Mouse (Mus musculus): ENCODE measurements around the gene Gm9195.

The Gm9195 gene

DNA sequence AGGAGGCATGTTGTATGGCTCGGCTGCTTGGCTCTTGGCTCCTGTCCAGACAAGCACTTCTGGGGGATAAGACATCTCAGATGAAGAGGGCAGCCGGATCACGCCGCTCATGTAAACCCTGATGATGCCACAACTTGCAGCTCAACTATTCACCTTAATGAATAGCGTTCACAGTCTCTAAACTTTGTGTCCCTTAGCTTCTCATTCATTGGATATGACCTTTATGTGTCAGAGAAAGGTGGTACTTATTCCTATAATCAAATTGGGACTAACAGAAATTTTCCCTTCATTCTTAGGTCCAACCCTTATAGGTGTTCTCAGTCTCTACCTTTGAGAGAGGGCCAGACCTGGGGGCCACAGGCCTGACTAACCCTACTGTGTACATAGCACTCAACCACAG is at the start of gene Gm9195:
Gm9195 (minus strand) TSS at position 101 of the 400 bp plus-strand sequence.
- DNase-seq (ENCODE audit: extremely low read depth, low read depth, low spot score): no peak

DNA sequence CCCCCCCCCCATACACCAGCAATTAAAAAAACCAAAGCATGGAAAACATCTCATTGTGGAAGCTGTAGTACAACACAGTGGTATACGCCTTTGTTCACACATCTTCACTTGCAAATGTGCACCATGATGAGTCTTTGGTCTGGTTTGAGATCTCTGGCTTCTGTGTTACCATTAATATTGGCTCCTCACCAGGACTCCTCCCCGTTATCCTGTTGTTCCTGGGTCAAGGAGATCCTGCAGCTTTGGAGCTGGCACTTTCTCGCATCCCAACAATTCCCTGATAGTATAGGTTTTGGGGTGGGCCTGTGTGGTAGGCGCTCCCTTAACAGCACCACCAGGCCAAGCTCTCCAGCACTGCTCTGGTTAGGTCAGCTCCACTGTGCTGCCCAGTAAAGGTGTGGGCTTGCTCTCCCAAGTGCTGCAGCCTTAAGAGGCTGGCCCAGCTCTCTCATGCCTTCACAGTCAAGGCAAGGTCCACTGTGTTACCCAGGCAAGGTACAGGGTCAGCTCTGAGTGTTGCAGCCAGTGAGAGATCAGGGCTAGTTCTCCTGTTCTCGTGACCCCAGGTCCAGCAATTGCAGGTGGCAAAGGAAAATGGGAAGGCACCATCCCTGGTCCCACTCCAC is 44.9 kb upstream of the Gm9195 start:
- DNase-seq (ENCODE audit: extremely low read depth, low read depth, low spot score): no peak

DNA sequence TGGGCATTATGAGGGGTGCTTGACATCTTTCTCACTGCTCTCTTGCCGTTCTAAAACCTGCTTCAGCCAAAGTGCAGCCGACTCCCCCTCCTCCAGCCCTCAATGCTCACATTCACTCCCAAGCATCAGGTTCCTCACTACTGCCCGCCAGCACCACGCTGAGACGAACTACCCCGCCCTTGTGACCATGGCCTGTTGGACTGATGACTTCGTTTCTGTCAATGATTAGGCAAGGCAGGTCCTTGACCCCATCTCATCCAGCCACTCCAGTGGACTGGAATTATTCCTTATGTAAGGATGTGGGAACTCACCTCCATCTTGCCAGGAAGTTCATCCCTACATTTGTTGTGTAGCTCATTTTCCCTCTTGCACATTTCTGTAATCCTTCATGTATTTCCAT is 42.2 kb upstream of the Gm9195 start:
- DNase-seq (ENCODE audit: extremely low read depth, low read depth, low spot score): no peak

DNA sequence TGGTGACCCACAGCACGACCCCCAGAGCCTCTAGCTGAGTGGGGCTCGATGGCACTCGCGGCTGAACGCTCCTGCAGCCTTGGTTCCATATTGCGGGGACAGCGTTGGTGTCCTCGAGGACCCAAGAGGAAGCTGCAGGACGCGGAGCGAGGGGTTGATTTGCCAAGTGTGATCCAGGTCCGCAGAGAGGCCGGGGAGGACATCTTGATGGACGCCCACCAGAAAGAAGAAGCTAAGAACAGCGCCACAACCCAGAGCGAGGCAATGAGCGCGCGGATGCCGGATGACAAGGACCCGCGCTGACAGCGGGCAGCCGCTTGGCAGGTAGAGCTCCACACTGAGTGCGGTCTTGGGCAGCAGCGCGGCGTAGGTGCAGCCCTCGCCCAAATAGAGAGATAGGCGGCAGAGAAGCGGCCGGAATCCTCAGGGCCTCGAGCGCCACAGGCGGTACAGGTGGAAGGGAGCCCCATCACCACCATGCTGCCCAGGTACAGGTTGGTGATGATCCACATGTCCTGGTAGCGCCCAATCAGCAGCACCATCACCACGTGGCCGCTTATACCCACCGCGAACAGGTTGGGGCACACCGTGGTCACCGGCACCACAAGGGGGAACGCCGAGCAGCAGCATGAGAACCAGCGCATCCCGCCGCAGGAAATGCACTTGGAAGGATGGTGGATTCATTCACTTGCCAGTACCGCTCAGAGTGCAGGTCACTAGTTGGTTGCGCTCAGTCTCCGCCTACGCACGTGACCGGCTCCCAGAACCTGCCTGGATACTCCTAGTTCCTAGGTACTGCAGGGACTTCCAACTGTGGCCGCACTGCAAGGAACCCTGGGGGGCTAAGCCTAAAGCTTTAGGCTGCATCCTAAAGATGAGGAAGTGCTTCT is 40.6 kb upstream of the Gm9195 start:
- DNase-seq (ENCODE audit: extremely low read depth, low read depth, low spot score): no peak

- no peak for DNase-seq (ENCODE audit: extremely low read depth, low read depth, low spot score)
These were observed 35.5 kb upstream of the Gm9195 start for GRCm38 (mm10) chr14:72527126-72527525.

DNA sequence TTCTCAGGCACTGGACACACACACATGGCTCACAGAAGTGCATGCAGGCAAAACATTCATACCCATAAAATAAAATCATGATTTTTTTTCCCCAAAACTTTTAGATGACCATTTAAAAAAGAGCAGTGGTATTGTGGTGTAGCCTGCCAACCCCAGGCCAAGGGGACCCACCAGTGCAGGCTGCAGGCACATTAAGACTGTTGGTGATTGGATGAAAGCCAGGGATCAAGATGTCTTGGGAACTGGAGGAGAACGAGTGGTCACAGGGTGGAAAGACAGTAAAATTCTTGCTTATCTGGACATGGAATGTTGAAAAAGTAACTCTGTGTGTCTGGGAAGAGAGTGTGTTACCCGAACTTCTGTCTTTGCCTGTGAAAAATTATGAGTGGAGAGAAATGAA is 27.9 kb upstream of the Gm9195 start:
- no peak for DNase-seq (ENCODE audit: extremely low read depth, low read depth, low spot score)

- no peak for DNase-seq (ENCODE audit: extremely low read depth, low read depth, low spot score)
These were observed 27.1 kb upstream of the Gm9195 start for GRCm38 (mm10) chr14:72518786-72519185.

DNA sequence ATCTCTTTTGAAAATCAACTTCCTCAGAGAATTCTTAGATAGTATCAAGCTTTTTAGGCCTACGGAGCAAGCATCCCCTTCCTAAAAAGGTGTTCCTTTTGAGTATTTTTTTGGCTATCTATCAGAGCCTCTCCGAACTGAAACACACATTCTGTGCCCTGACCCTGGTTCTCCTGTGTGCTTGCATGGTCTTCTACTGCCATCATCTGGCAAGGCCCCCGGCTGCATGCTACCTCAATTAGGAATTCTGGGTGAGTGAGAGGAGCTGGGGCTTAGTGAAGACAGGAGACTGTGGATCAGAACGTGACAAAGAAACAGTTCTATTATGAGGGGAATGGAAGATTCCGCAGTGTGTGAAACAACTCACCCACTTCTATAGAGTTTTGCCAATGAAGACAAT is 24.7 kb upstream of the Gm9195 start:
- DNase-seq (ENCODE audit: extremely low read depth, low read depth, low spot score): no peak

- DNase-seq (ENCODE audit: extremely low read depth, low read depth, low spot score): no peak
These were observed 15.2 kb upstream of the Gm9195 start for GRCm38 (mm10) chr14:72506723-72507420.

DNA sequence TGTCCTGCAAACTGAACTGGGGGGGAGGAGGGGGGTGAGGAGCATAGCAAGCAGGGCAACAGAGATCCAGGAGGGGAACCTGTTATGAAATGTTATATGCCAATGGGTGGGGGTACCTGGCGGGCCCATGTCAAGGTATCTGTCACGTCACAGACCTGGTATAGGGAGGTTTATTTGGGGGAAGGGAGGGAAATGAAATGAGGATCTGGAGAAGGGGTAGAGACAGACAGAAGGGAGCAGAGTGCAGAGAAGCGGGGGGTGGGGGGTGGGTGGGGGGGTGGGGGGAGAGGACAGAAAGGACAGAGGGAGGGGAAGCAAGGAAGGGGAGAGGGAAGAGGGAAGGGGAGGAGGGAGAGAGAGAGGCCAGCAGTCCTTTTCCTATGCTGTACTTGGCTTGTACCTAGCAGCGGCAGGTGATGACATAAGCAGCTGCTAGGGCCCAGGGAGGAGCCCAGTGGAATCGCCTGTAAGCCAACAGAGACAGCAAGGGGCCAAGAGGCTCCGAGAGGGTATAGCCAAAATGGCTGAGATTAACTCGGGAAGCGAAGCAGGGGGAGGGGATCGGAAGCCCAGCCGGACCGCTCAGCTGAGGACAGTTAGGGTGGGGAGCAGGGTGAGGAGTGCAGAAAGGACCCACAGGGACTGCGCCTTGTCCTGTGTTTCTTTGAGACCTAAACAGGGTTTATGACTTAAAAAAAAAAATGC is 14.5 kb upstream of the Gm9195 start:
- no peak for DNase-seq (ENCODE audit: extremely low read depth, low read depth, low spot score)

DNA sequence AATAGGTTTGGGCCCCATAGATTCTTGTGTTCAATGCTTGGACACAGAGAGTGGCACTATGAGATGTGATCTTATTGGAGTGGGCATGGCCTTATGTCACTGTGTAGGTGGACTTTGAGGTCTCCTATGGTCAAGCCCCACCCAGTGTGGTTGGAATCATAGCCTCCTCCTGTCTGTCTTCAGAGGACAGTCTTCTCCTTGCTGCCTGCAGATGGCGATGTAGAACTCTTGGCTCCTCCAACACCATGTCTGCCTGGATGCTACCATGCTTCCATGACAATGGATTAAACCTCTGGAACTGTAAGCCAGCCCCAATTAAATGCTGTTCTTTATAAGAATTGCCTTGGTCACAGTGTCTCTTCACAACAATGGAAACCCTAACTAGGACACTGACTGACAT is 13.3 kb upstream of the Gm9195 start:
- no peak for DNase-seq (ENCODE audit: extremely low read depth, low read depth, low spot score)

DNA sequence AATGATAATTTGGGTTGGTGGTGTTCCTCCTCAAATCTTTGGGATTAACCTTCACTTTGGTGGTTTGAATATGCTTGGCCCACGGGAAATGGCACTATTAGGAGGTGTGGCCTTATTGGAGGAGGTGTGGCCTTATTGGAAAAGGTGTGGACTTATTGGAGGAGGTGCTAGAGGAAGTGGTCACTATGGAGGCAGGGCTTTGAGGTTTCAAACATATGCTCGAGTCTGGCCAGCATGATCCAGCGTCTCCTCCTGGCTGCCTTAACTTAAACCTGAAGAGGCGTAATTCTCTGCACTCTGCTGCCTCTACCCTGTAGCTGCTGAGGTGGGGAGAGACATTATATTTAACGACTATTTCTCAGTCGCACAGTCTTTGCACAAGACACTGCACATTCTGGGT is 11.6 kb upstream of the Gm9195 start:
- DNase-seq (ENCODE audit: extremely low read depth, low read depth, low spot score): no peak

DNA sequence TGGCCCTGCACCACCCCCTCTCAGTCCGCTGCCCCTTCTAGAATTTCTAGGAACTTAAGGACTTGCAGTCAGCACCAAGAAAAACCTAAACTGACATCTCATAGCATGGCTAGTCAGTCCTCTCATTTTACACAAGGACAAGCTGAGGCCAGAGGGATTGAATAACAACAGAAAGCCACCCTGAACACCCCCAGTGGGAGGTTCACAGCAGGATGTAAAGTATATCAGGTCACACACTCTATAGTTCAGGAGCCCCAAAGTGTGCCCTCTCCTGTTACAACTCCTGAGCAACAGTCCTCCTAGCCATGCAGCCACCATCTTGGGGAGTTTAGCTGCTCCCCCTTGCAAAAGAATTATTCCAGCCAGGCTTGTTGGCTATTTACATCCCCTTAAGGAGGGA is 2.1 kb upstream of the Gm9195 start:
- DNase-seq (ENCODE audit: extremely low read depth, low read depth, low spot score): no peak

GRCm38 (mm10) chr14:72490367-72490766 is 1.3 kb downstream of the Gm9195 start:
- DNase-seq (ENCODE audit: extremely low read depth, low read depth, low spot score): no peak

- no peak for DNase-seq (ENCODE audit: extremely low read depth, low read depth, low spot score)
These were observed 17.1 kb downstream of the Gm9195 start for GRCm38 (mm10) chr14:72474501-72474900.

DNA sequence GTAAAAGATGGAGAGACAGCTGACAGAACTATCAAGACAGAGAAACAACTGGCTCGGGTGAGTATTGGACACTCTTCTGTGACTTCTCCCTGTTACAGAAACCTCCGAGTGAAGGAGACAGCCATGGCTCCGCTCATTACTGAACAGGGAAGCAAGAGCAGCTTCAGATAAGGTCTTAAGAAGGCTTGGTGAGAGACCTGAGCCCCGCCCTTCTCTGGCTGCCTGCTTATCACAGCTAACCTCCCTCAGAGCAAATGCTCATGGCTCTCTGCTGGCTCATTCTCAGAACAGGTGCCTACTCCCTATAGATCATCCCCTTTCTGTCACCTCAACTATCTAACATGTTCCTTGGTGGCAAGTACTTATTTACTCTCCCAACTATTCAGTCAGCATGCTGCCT is 23.2 kb downstream of the Gm9195 start:
- DNase-seq (ENCODE audit: extremely low read depth, low read depth, low spot score): no peak

- no peak for DNase-seq (ENCODE audit: extremely low read depth, low read depth, low spot score)
These were observed 25.3 kb downstream of the Gm9195 start for GRCm38 (mm10) chr14:72466384-72466783.

DNA sequence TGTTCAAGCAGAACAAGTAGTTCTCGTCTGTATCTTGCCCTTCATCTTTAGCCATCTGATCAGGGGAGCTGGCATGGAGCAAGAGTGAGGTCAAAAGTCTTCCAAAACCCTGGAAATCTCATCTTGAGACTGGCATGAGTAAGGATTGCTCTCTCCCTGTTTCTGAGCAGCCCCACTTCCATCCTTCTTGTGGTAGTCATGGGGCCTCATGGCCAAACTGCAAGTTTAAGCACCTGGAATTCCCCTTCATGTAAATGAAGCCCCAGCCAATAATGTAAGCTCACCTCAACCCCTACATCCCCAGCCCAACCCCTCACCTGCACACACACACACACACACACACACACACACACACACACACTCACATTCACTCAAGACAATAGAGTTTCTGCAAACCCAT is 30.0 kb downstream of the Gm9195 start:
- no peak for DNase-seq (ENCODE audit: extremely low read depth, low read depth, low spot score)

DNA sequence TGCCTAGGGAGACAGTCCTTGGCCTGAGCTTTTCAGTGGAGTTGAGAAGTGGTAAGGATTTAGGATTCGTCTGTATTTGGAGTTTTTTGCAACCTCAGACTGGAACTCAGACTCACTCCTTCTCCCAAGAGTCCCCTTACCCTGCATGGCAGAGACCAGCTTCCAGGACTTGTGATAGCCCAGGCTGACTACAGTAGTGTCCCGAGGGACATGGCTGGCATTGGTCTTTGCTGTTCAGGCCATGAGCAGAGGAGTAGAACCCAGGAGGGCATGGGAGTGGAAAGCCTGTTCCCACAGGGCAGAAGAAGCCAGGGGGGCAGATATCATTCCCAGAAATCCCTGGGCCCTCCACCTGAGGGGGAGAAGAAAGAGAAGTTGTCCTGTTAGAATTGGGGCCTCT is 31.3 kb downstream of the Gm9195 start:
- DNase-seq (ENCODE audit: extremely low read depth, low read depth, low spot score): no peak

DNA sequence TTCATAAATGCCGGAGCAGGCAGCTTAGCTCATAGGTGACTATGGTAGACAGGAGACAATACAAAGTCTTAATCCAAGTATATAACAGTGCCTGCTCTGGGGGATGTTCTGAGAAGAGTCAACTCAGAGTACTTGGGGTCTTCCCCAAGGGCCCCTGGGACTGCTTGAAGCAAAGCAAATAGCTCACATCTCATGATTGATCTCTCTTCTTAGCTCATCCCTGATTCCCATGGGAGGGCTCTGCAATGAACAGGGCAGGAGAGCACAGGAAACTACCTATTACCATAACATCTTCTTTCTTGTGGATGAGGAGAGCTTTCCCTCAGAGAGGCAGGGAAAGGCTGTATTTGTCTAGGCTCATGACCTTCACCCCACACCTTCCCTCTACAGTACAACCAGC is 32.7 kb downstream of the Gm9195 start:
- DNase-seq (ENCODE audit: extremely low read depth, low read depth, low spot score): no peak
